Mouse (Mus musculus) CH12.LX (cell line): ENCODE measurements around the gene Slc25a44.

Experiments
- NRF1 ChIP-seq: IDR thresholded peaks from 2 replicates; pipeline ENCODE4 v1.6.1; 2014; ENCODE audit warnings: low read depth, mild to moderate bottlenecking, inconsistent platforms, low read length, improper control_type of control experiment, moderate library complexity
- USF1 ChIP-seq: IDR thresholded peaks from 2 replicates; pipeline ENCODE4 v1.6.1; 2014; ENCODE audit warnings: low read depth, mild to moderate bottlenecking, inconsistent platforms, low read length, improper control_type of control experiment

DNA sequence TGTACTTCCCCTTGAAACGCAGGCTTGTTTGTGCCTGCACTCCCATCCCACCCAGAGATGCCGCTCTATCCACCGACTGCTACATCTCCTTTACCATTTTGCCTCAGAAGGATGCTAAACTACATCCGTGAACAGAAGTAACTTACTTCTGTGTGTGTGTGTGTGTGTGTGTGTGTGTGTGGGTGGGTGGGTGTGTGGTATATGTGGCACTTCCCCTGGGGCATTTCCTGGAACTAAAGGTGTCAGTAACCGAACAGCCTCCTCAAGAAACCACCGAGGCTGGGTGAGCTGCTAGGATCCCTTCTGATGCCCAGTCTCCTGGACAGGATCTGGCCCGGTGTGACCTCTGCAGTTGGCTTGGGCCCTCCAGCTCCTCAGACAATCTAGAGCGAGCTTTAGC, 29.0 kb upstream of the Slc25a44 start:
- no peak for TF ChIP-seq USF1
- TF ChIP-seq NRF1 = no peak
